Mouse (Mus musculus) forebrain, embryonic 11.5 days (tissue): ENCODE results near the gene Krtap5-1. TPM values are rescaled to one million over a fixed set of nuclear protein-coding genes. Genes with fewer than 3 reads are reported as not detected.
A peak's percentile ranks its signal among the peaks of the same experiment; 100 is the strongest.
"Not testable (repeated sequence)": the region's sequence is repeated elsewhere in the genome, so short reads cannot be mapped to it uniquely, and the experiment has no call there.

Experiments used
- ATAC-seq: fragments of 200-750 bp; cut with Nextera tagmentation; replicated peaks from 2 replicates; pipeline ENCODE4 v1.8.0; 2017; ENCODE audit warnings: moderate TSS enrichment; ENCODE audit not compliant: low FRiP score
- DNase-seq: peaks from one replicate; pipeline ENCODE4 v3.0.0-alpha.2; 2017; ENCODE audit warnings: low spot score
- H3K27ac ChIP-seq: fragments of 300-500 bp; sonication (generic); 2 replicates; pipeline ENCODE4 v1.5.1; 2014; ENCODE audit warnings: low read depth, low read length
- H3K27me3 ChIP-seq: fragments of 300-500 bp; sonication (generic); 2 replicates; pipeline ENCODE4 v1.6.1; 2014; ENCODE audit warnings: mild to moderate bottlenecking, low read length, mixed read lengths; ENCODE audit not compliant: control insufficient read depth, insufficient read depth
- H3K36me3 ChIP-seq: fragments of 300-500 bp; sonication (generic); 2 replicates; pipeline ENCODE4 v1.6.1; 2014; ENCODE audit warnings: mild to moderate bottlenecking, low read length, moderate library complexity, mixed read lengths; ENCODE audit not compliant: control insufficient read depth, insufficient read depth
- H3K4me1 ChIP-seq: fragments of 300-500 bp; sonication (generic); replicated peaks from 2 replicates; pipeline ENCODE4 v1.6.1; 2014; ENCODE audit warnings: low read length, mixed read lengths; ENCODE audit not compliant: control insufficient read depth, insufficient read depth
- H3K4me2 ChIP-seq: fragments of 300-500 bp; sonication (generic); 2 replicates; pipeline ENCODE4 v1.6.1; 2014; ENCODE audit warnings: low read depth, mild to moderate bottlenecking, low read length, moderate library complexity, mixed read lengths; ENCODE audit not compliant: severe bottlenecking
- H3K4me3 ChIP-seq: fragments of 300-500 bp; sonication (generic); 2 replicates; pipeline ENCODE4 v1.5.1; 2014; ENCODE audit warnings: low read depth, low read length
- H3K9ac ChIP-seq: fragments of 300-500 bp; sonication (generic); 2 replicates; pipeline ENCODE4 v1.6.1; 2014; ENCODE audit warnings: low read length
- H3K9me3 ChIP-seq: fragments of 300-500 bp; sonication (generic); 2 replicates; pipeline ENCODE4 v1.6.1; 2016; ENCODE audit warnings: low read length, mixed read lengths; ENCODE audit not compliant: control insufficient read depth
- WGBS: fragments of 180-500 bp; shearing (Covaris S2); extraction: QIAGEN DNeasy Blood & Tissue Kit; methylation state at CpG from one replicate; pipeline ENCODE4 v1.1.7; 2014; 5-methylcytosine and 5-hydroxymethylcytosine counted together
- polyA plus RNA-seq: library from polyadenylated mRNA; unstranded; fragments of >200 nt; fragmentation: Nextera tagmentation; extraction: Ambion mirVana; gene quantifications from 2 replicates; pipeline ENCODE4 v1.2.1, GENCODE M21; 2014

The Krtap5-1 gene
- not detected in 2 replicates for polyA plus RNA-seq

GRCm38 (mm10) chr7:142297018-142297417 is at the start of gene Krtap5-1:
Gene Krtap5-1, minus strand, starts transcription at chr7:142297118.
- not testable (repeated sequence) for H3K4me3 ChIP-seq, H3K9me3 ChIP-seq, H3K36me3 ChIP-seq, DNase-seq, H3K4me2 ChIP-seq, H3K27ac ChIP-seq, H3K27me3 ChIP-seq, ATAC-seq, H3K9ac ChIP-seq, H3K4me1 ChIP-seq

- Histone ChIP-seq H3K27me3 (no peaks in the 10 kb centered on the region), H3K27ac (no peak overlapping the region), H3K4me1 (no peaks in the 10 kb centered on the region), H3K9me3 (no peaks in the 10 kb centered on the region), H3K36me3 (no peaks in the 10 kb centered on the region), H3K9ac (no peak overlapping the region), H3K4me3 (no peak overlapping the region), H3K4me2 (no peak overlapping the region)
- ATAC-seq (no peak), DNase-seq (no peak)
- WGBS, result 83% methylated on average over 3 of the region's 3 CpGs
Observed at GRCm38 (mm10) chr7:142342247-142342640, 45.3 kb upstream of the Krtap5-1 start.

GRCm38 (mm10) chr7:142341564-142342246 is 44.8 kb upstream of the Krtap5-1 start:
- no peak for DNase-seq
- 81% methylated on average over 10 of the region's 10 CpGs for WGBS

GRCm38 (mm10) chr7:142340269-142340970 is 43.5 kb upstream of the Krtap5-1 start:
- no peaks in the 10 kb centered on the region for H3K36me3 ChIP-seq
- ATAC-seq (no peak), DNase-seq (no peak)
- WGBS, result 59% methylated on average over 10 of the region's 10 CpGs
- no peaks in the 10 kb centered on the region for H3K27me3 ChIP-seq
- no peak overlapping the region for H3K4me3 ChIP-seq
- H3K4me2 ChIP-seq, result no peak overlapping the region
- no peak overlapping the region for H3K27ac ChIP-seq
- H3K9ac ChIP-seq, result no peak overlapping the region
- H3K9me3 ChIP-seq, result no peaks in the 10 kb centered on the region
- H3K4me1 ChIP-seq, result no peaks in the 10 kb centered on the region

More at GRCm38 (mm10) chr7:142341564-142342246, 44.8 kb upstream of the Krtap5-1 start:
- H3K9me3 ChIP-seq, result no peaks in the 10 kb centered on the region
- H3K4me2 ChIP-seq, result no peak overlapping the region
- H3K4me3 ChIP-seq, result no peak overlapping the region
- no peak for ATAC-seq
- H3K27ac ChIP-seq, result no peak overlapping the region
- H3K27me3 ChIP-seq, result no peaks in the 10 kb centered on the region
- no peak overlapping the region for H3K9ac ChIP-seq
- H3K36me3 ChIP-seq, result no peaks in the 10 kb centered on the region
- no peaks in the 10 kb centered on the region for H3K4me1 ChIP-seq

GRCm38 (mm10) chr7:142335151-142335550 is 38.2 kb upstream of the Krtap5-1 start:
- 87% methylated on average over 8 of the region's 8 CpGs for WGBS
- Histone ChIP-seq H3K9me3 (no peaks in the 10 kb centered on the region), H3K27ac (no peak overlapping the region), H3K9ac (no peak overlapping the region), H3K4me3 (no peak overlapping the region), H3K36me3 (no peaks in the 10 kb centered on the region), H3K27me3 (no peaks in the 10 kb centered on the region), H3K4me2 (no peak overlapping the region), H3K4me1 (no peaks in the 10 kb centered on the region)
- no peak for DNase-seq
- no peak for ATAC-seq

- peak; percentile 96 for DNase-seq
Observed at GRCm38 (mm10) chr7:142334246-142334645, 37.3 kb upstream of the Krtap5-1 start.

GRCm38 (mm10) chr7:142332741-142333140 is 35.8 kb upstream of the Krtap5-1 start:
- H3K9me3 ChIP-seq, H3K36me3 ChIP-seq, H3K4me1 ChIP-seq, H3K9ac ChIP-seq, H3K4me2 ChIP-seq, H3K27me3 ChIP-seq, ATAC-seq, H3K4me3 ChIP-seq, DNase-seq, H3K27ac ChIP-seq: not testable (repeated sequence)
- 74% methylated on average over 3 of the region's 9 CpGs for WGBS

More at GRCm38 (mm10) chr7:142334246-142334645, 37.3 kb upstream of the Krtap5-1 start:
- no peaks in the 10 kb centered on the region for H3K36me3 ChIP-seq
- no peaks in the 10 kb centered on the region for H3K9me3 ChIP-seq
- no peak overlapping the region for H3K4me3 ChIP-seq
- H3K9ac ChIP-seq, result no peak overlapping the region
- H3K27me3 ChIP-seq, result no peaks in the 10 kb centered on the region
- H3K4me2 ChIP-seq, result no peak overlapping the region
- WGBS, result 2% methylated on average over 3 of the region's 3 CpGs
- no peak overlapping the region for H3K27ac ChIP-seq
- H3K4me1 ChIP-seq, result no peaks in the 10 kb centered on the region
- peak; percentile 71; the same call in 1 of the 2 replicates for ATAC-seq

- H3K36me3 ChIP-seq, result no peaks in the 10 kb centered on the region
- DNase-seq, result no peak
Observed at GRCm38 (mm10) chr7:142331281-142331680, 34.4 kb upstream of the Krtap5-1 start.

More at GRCm38 (mm10) chr7:142331281-142331680, 34.4 kb upstream of the Krtap5-1 start:
- Histone ChIP-seq H3K4me1 (no peaks in the 10 kb centered on the region), H3K27me3 (no peaks in the 10 kb centered on the region), H3K4me2 (no peak overlapping the region), H3K27ac (no peak overlapping the region), H3K4me3 (no peak overlapping the region), H3K9me3 (no peaks in the 10 kb centered on the region), H3K9ac (no peak overlapping the region)
- ATAC-seq, result no peak
- WGBS, result 84% methylated on average over 4 of the region's 4 CpGs
